Comparison of ENCODE assay signal across 8 mouse cellular contexts in the genomic region with DNA sequence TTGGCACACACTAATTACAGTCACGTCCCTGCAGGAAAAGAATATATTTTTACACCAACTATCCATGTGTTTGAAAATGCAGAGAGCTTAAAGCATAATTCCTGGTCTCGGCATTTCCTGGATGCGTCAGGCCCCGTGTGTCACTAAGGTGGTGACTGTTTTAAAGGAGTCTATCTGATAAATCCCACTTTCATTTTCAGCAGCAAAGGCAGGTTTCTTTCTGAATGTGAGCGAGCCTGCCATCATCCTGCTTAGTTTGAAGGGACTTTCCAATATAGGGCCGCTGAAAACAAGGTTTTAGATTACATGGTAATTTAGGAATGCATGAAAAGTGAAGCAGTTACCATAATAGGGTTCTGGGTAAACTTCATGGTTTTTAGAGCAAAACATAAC.
A peak's percentile ranks its signal among the peaks of the same experiment; 100 is the strongest.
DNase-seq lines count a peak whose midpoint lies in the region; ATAC-seq and TF ChIP-seq lines count a peak whose summit lies in the region.

No protein-coding gene starts in this region.

- peak overlapping the region; percentile 73 for H3K27ac ChIP-seq in layer of hippocampus, adult 2 months
- peak overlapping the region; percentile 28; the same call in 1 of the 2 replicates for H3K27ac ChIP-seq in embryonic facial prominence, embryonic 11.5 days (replicated peaks; ENCODE audit: low read depth, low read length)
- H3K27ac ChIP-seq in hindbrain, embryonic 15.5 days (replicated peaks): peak overlapping the region; percentile 58; the same call in 1 of the 2 replicates

- TF ChIP-seq CTCF in layer of hippocampus, adult 2 months (conservative IDR thresholded peaks at IDR 0.05): no peak

- ATAC-seq in embryonic facial prominence, embryonic 11.5 days (replicated peaks; ENCODE audit: insufficient number of reproducible peaks, low FRiP score, low TSS enrichment, low read depth): no peak
- no peak for ATAC-seq in hindbrain, embryonic 15.5 days (ENCODE audit: low FRiP score, low read depth)

- WGBS in embryonic facial prominence, embryonic 11.5 days: 22% methylated on average over 6 of the region's 6 CpGs
- WGBS in hindbrain, embryonic 15.5 days: 14% methylated on average over 6 of the region's 6 CpGs

- no peaks in the 10 kb centered on the region for H3K36me3 ChIP-seq in embryonic facial prominence, embryonic 11.5 days (replicated peaks; ENCODE audit: control insufficient read depth, insufficient read depth, low read depth, low read length)
- H3K36me3 ChIP-seq in hindbrain, embryonic 15.5 days: no peaks in the 10 kb centered on the region

- H3K27me3 ChIP-seq in embryonic facial prominence, embryonic 11.5 days (ENCODE audit: control insufficient read depth, insufficient read depth, low read length): no peaks in the 10 kb centered on the region
- no peaks in the 10 kb centered on the region for H3K27me3 ChIP-seq in hindbrain, embryonic 15.5 days

- H3K9me3 ChIP-seq in embryonic facial prominence, embryonic 11.5 days (replicated peaks; ENCODE audit: control insufficient read depth, low read length): no peaks in the 10 kb centered on the region
- no peaks in the 10 kb centered on the region for H3K9me3 ChIP-seq in hindbrain, embryonic 15.5 days

- H3K9ac ChIP-seq in embryonic facial prominence, embryonic 11.5 days (replicated peaks; ENCODE audit: low read length): no peak overlapping the region
- H3K9ac ChIP-seq in hindbrain, embryonic 15.5 days: no peak overlapping the region

- H3K4me3 ChIP-seq in layer of hippocampus, adult 2 months: peak overlapping the region; percentile 6
- H3K4me3 ChIP-seq in embryonic facial prominence, embryonic 11.5 days (ENCODE audit: low read depth, low read length): no peak overlapping the region
- no peak overlapping the region for H3K4me3 ChIP-seq in hindbrain, embryonic 15.5 days

- no peaks in the 10 kb centered on the region; the same call in 1 of the 2 replicates for H3K4me1 ChIP-seq in embryonic facial prominence, embryonic 11.5 days (ENCODE audit: control insufficient read depth, insufficient read depth, low read length)
- peaks cover 17% of the 10 kb centered on the region for H3K4me1 ChIP-seq in hindbrain, embryonic 15.5 days (replicated peaks)

- no peak for DNase-seq in layer of hippocampus, adult 2 months (ENCODE audit: low spot score in 2 of 2)
- no peak for DNase-seq in layer of hippocampus, adult 8-10 months (ENCODE audit: low spot score in 2 of 2)
- DNase-seq in embryonic facial prominence, embryonic 11.5 days (ENCODE audit: low spot score): peak; percentile 46
- peak; percentile 6 for DNase-seq in naive thymus-derived CD4-positive, alpha-beta T cell, adult 2 months (ENCODE audit: low read depth)
- DNase-seq in right cerebral cortex, postnatal 10 days (ENCODE audit: low spot score in 2 of 2): no peak
- DNase-seq in thymus, postnatal 36 days: no peak
- DNase-seq in layer of hippocampus, postnatal 25 days (ENCODE audit: extremely low spot score in 1 of 2, low spot score in 1 of 2): no peak

- H3K4me2 ChIP-seq in embryonic facial prominence, embryonic 11.5 days (ENCODE audit: low read depth, low read length): no peak overlapping the region
- H3K4me2 ChIP-seq in hindbrain, embryonic 15.5 days: peak overlapping the region; percentile 28

Comparison
In these comparisons a context has a peak if more than half of its experiments do, and no peak if none do; other contexts are left out.
1. DNase-seq: peak in embryonic facial prominence, embryonic 11.5 days (single experiment) and naive thymus-derived CD4-positive, alpha-beta T cell, adult 2 months (single experiment); none in layer of hippocampus, adult 2 months (0 of 2), layer of hippocampus, adult 8-10 months (0 of 2), right cerebral cortex, postnatal 10 days (0 of 2), thymus, postnatal 36 days (0 of 2) and layer of hippocampus, postnatal 25 days (0 of 2).
2. Peak in every context shown above with its lines, with median percentiles within 50 percentile points of each other: H3K27ac ChIP-seq.